Mouse (Mus musculus) kidney, embryonic 15.5 days (tissue): Measurements from ENCODE around the gene Gdap1l1. TPM values are rescaled to one million over a fixed set of nuclear protein-coding genes. Genes with fewer than 3 reads are reported as not detected.

Experiments
- ATAC-seq: fragments of 200-750 bp; cut with Nextera tagmentation; replicated peaks from 2 replicates; pipeline ENCODE4 v1.8.0; 2017; ENCODE audit warnings: moderate TSS enrichment; ENCODE audit not compliant: low FRiP score
- H3K27ac ChIP-seq: fragments of 300-500 bp; sonication (generic); 2 replicates; pipeline ENCODE4 v1.5.1; 2015; ENCODE audit warnings: mild to moderate bottlenecking, inconsistent platforms
- H3K27me3 ChIP-seq: fragments of 300-500 bp; sonication (generic); 2 replicates; pipeline ENCODE4 v1.6.1; 2015; ENCODE audit warnings: inconsistent platforms
- H3K36me3 ChIP-seq: fragments of 300-500 bp; sonication (generic); 2 replicates; pipeline ENCODE4 v1.6.1; 2015; ENCODE audit warnings: inconsistent platforms
- H3K4me1 ChIP-seq: fragments of 300-500 bp; sonication (generic); 2 replicates; pipeline ENCODE4 v1.6.1; 2015; ENCODE audit warnings: inconsistent platforms
- H3K4me2 ChIP-seq: fragments of 300-500 bp; sonication (generic); 2 replicates; pipeline ENCODE4 v1.6.1; 2015; ENCODE audit warnings: moderate library complexity, mild to moderate bottlenecking, inconsistent platforms
- H3K4me3 ChIP-seq: fragments of 300-500 bp; sonication (generic); replicated peaks from 2 replicates; pipeline ENCODE4 v1.5.1; 2015; ENCODE audit warnings: mild to moderate bottlenecking, inconsistent platforms
- H3K9ac ChIP-seq: fragments of 300-500 bp; sonication (generic); 2 replicates; pipeline ENCODE4 v1.6.1; 2015; ENCODE audit warnings: mild to moderate bottlenecking, inconsistent platforms
- H3K9me3 ChIP-seq: fragments of 300-500 bp; sonication (generic); replicated peaks from 2 replicates; pipeline ENCODE4 v1.6.1; 2016; ENCODE audit warnings: inconsistent platforms
- WGBS: fragments of 180-500 bp; shearing (Covaris S2); methylation state at CpG from one replicate; pipeline ENCODE4 v1.1.7; 2015; ENCODE audit warnings: mixed read lengths; 5-methylcytosine and 5-hydroxymethylcytosine counted together
- polyA plus RNA-seq: library from polyadenylated mRNA; unstranded; fragments of >200 nt; fragmentation: Nextera tagmentation; extraction: Ambion mirVana; gene quantifications from 2 replicates; pipeline ENCODE4 v1.2.1, GENCODE M21; 2015

Gene Gdap1l1
- polyA plus RNA-seq, 1 experiment from 2014 or later = 2.8 TPM

- Histone ChIP-seq H3K4me2 (no peak overlapping the region), H3K9me3 (no peaks in the 10 kb centered on the region), H3K27ac (no peak overlapping the region), H3K27me3 (peaks cover 7% of the 10 kb centered on the region; the same call in 1 of the 2 replicates), H3K4me1 (no peaks in the 10 kb centered on the region), H3K4me3 (no peak overlapping the region), H3K9ac (no peak overlapping the region), H3K36me3 (no peaks in the 10 kb centered on the region)
- no peak for ATAC-seq
- WGBS = 43% methylated on average over 5 of the region's 5 CpGs
Observed at GRCm38 (mm10) chr2:163493031-163493430, 54.8 kb downstream of the Gdap1l1 start.

DNA sequence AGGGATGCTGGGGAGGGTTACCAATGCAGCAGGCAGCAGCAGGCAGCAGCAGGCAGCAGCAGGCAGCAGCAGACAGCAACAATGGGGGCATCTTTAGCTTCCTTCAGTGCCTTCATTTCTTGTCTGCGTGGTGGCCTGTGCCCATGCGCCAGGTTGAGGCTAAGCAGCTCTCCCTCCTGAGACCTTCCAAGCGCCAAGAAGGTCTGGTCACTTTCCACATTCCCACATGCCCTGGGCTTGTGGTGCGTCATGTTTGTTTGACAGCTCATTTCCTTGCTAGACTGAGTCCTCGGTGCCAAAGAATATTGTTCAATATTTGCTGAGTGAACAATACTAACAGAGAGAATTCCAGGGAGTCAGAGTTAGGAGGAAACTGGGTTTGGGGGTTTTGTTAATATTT is 55.7 kb downstream of the Gdap1l1 start:
- ATAC-seq = no peak
- Histone ChIP-seq H3K36me3 (no peaks in the 10 kb centered on the region), H3K9ac (no peak overlapping the region), H3K9me3 (no peaks in the 10 kb centered on the region), H3K4me1 (no peaks in the 10 kb centered on the region), H3K4me2 (no peak overlapping the region), H3K4me3 (no peak overlapping the region), H3K27ac (no peak overlapping the region), H3K27me3 (peaks cover 7% of the 10 kb centered on the region; the same call in 1 of the 2 replicates)
- 62% methylated on average over 5 of the region's 5 CpGs for WGBS

- no peak overlapping the region for H3K9ac ChIP-seq
- 57% methylated on average over 6 of the region's 6 CpGs for WGBS
- H3K4me3 ChIP-seq = no peak overlapping the region
- H3K27ac ChIP-seq = no peak overlapping the region
- no peak for ATAC-seq
- H3K27me3 ChIP-seq = peaks cover 7% of the 10 kb centered on the region; the same call in 1 of the 2 replicates
- no peak overlapping the region for H3K4me2 ChIP-seq
- no peaks in the 10 kb centered on the region for H3K4me1 ChIP-seq
- H3K9me3 ChIP-seq = no peaks in the 10 kb centered on the region
- no peaks in the 10 kb centered on the region for H3K36me3 ChIP-seq
Observed at GRCm38 (mm10) chr2:163494456-163494855, 56.2 kb downstream of the Gdap1l1 start.

- Histone ChIP-seq H3K4me2 (no peak overlapping the region), H3K27ac (no peak overlapping the region), H3K36me3 (no peaks in the 10 kb centered on the region), H3K9ac (no peak overlapping the region), H3K9me3 (no peaks in the 10 kb centered on the region), H3K27me3 (no peaks in the 10 kb centered on the region), H3K4me3 (no peak overlapping the region), H3K4me1 (no peaks in the 10 kb centered on the region)
- 70% methylated on average over 2 of the region's 2 CpGs for WGBS
- ATAC-seq = no peak
Observed at GRCm38 (mm10) chr2:163502219-163502618, 63.9 kb downstream of the Gdap1l1 start.

DNA sequence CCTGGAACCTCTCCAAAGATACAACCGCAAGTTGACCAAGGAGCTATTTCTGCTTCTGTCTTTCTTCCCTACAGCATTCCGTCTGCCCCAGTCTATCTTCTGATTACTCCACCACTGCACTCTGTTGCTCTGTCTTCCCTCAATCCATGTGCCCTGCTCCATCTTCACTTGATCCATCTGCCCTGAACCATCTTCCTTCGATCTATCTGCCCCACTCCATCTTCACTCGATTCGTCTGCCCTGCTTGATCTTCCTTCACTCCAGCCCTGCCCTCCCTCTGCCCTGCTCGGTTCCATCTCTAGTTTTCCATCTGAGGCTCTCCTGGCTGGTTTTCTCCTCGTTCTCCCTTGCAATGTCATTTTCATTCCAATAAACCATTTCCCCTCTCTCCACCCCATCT is 64.9 kb downstream of the Gdap1l1 start:
- H3K36me3 ChIP-seq = no peaks in the 10 kb centered on the region
- no peaks in the 10 kb centered on the region for H3K4me1 ChIP-seq
- no peaks in the 10 kb centered on the region for H3K9me3 ChIP-seq
- H3K27ac ChIP-seq = no peak overlapping the region
- no peak overlapping the region for H3K4me2 ChIP-seq
- no peak overlapping the region for H3K4me3 ChIP-seq
- H3K9ac ChIP-seq = no peak overlapping the region
- no peak for ATAC-seq
- no peaks in the 10 kb centered on the region for H3K27me3 ChIP-seq
- WGBS = 56% methylated on average over 7 of the region's 7 CpGs

Other genes starting within 250 kb of the Gdap1l1 start
- 1.7 and 2.7 TPM in 2 replicates for gene Tox2, start 235.4 kb upstream of the Gdap1l1 start, polyA plus RNA-seq
- gene Jph2, start 40.5 kb upstream of the Gdap1l1 start, polyA plus RNA-seq = 2.5 and 4.2 TPM in 2 replicates
- gene Oser1, start 13.8 kb upstream of the Gdap1l1 start, polyA plus RNA-seq = 87.0 and 87.3 TPM in 2 replicates
- 9.8 TPM in 2 replicates for gene Fitm2, start 34.2 kb downstream of the Gdap1l1 start, polyA plus RNA-seq
- gene R3hdml, start 53.8 kb downstream of the Gdap1l1 start, polyA plus RNA-seq = 31.2 and 34.9 TPM in 2 replicates
- 18.6 and 19.4 TPM in 2 replicates for gene Hnf4a, start 68.3 kb downstream of the Gdap1l1 start, polyA plus RNA-seq
- 29.2 and 30.6 TPM in 2 replicates for gene Ttpal, start 163.8 kb downstream of the Gdap1l1 start, polyA plus RNA-seq
- gene Serinc3, start 206.7 kb downstream of the Gdap1l1 start, polyA plus RNA-seq = 43.7 and 44.0 TPM in 2 replicates
- gene Pkig, start 219.9 kb downstream of the Gdap1l1 start, polyA plus RNA-seq = 167 and 174 TPM in 2 replicates